Mouse (Mus musculus) neural tube, embryonic 14.5 days (tissue): ENCODE measurements around the gene Barhl2. TPM values are rescaled to one million over a fixed set of nuclear protein-coding genes. Genes with fewer than 3 reads are reported as not detected.

Experiments used
- polyA plus RNA-seq: library from polyadenylated mRNA; unstranded; fragments of >200 nt; fragmentation: Nextera tagmentation; extraction: Ambion mirVana; gene quantifications from 2 replicates; pipeline ENCODE4 v1.2.1, GENCODE M21; 2014

Gene Barhl2
- polyA plus RNA-seq, 1 experiment from 2014 or later = 2.7 TPM

Other genes starting within 250 kb of the Barhl2 start
- not detected in 2 replicates for gene Gm17304, start 150.9 kb upstream of the Barhl2 start, polyA plus RNA-seq
- gene Zfp644, start 239.1 kb upstream of the Barhl2 start, polyA plus RNA-seq = 88.1 and 105 TPM in 2 replicates